Mouse (Mus musculus): Measurements from ENCODE around the gene Rnf17.

Gene Rnf17

DNA sequence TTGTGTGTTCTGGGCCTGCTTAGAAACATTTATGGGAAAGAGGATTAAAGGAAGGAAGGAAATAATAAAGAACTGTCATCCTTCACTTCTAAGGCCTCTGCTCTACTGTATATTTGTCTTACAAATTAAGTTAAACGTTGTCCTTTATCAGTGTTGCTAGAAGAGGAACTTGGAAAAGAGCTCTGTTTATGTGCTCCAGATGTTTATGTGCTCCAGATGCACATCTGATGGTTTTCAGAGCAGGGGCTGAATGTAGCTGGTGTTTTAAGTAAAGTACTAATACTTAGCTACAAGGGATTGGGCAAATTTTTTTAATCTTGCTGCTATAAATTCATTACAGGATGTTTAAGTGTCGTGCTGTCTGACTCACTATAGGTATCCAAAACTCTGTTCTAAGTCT is 59.7 kb downstream of the Rnf17 start:
- POLR2A ChIA-PET: interaction anchor here in 1 of 4 experiments (0.7 kb wide), 1 partner anchor 22 kb away, joined by 3 read pairs; no protein-coding TSS in a partner anchor

DNA sequence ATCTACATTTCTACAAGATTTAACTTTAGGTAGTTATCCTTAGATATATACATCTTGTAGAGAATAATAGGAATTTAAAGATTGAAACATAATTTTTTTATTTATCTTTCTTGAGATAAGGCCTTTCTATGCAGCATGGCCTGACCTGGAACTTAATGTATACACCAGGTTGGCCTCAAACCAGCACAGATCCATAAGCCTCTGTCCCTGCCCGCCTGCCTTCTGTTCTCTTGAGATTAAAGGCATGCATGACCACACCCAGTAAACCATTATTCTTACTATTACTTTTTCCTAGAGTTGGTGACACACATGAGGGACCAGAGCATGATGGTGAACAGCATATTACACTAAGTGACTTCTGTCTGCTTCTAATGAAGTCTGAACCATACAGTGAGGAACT is 60.3 kb downstream of the Rnf17 start:
- POLR2A ChIA-PET: no interaction called here
- CTCF ChIA-PET: no interaction called here

More for the DNA sequence above, 59.7 kb downstream of the Rnf17 start:
- CTCF ChIA-PET: interaction anchor here in 1 of 4 experiments (0.5 kb wide), 1 partner anchor 13 kb away, joined by 3 read pairs; no protein-coding TSS in a partner anchor

GRCm38 (mm10) chr14:56468145-56468544 is 65.8 kb downstream of the Rnf17 start:
- CTCF ChIA-PET: interaction anchor here in 2 of 4 experiments (0.6 to 2.1 kb wide), 3 partner anchors 93 to 154 kb away, joined by 3 to 7 read pairs (median 4); no protein-coding TSS in a partner anchor
- POLR2A ChIA-PET: no interaction called here

GRCm38 (mm10) chr14:56489806-56490205 is 87.4 kb downstream of the Rnf17 start:
- ChIA-PET POLR2A (interaction anchor here in 2 of 4 experiments (0.6 to 1.2 kb wide), 2 partner anchors 9 to 12 kb away, joined by 3 read pairs; no protein-coding TSS in a partner anchor), CTCF (interaction anchor here in 2 of 4 experiments (0.6 kb wide), 3 partner anchors 22 to 200 kb away, joined by 3 to 5 read pairs (median 3); no protein-coding TSS in a partner anchor)

- CTCF ChIA-PET: no interaction called here
These were observed 100.0 kb downstream of the Rnf17 start for GRCm38 (mm10) chr14:56502407-56502806.

DNA sequence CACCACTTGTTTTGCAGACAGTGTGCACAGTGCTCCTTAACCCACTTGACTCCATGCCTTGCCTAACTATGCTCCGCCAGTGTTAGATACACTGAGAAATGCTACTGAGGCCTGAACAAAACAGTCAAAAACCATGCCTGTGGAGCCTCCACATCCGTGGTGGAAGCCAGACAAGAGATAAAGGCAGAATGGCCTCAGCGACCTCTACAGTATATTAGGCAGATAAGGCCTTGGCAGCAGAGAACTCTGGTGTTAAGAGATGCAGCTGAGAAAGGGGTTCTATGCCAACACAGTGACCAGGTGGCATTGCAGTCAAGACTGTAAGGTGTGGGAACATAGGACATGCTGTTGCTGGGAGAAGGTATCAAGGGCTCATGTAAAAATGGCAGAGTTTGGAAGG is 104.4 kb downstream of the Rnf17 start:
- CTCF ChIA-PET: no interaction called here
- POLR2A ChIA-PET: no interaction called here

More at GRCm38 (mm10) chr14:56502407-56502806, 100.0 kb downstream of the Rnf17 start:
- POLR2A ChIA-PET: no interaction called here

DNA sequence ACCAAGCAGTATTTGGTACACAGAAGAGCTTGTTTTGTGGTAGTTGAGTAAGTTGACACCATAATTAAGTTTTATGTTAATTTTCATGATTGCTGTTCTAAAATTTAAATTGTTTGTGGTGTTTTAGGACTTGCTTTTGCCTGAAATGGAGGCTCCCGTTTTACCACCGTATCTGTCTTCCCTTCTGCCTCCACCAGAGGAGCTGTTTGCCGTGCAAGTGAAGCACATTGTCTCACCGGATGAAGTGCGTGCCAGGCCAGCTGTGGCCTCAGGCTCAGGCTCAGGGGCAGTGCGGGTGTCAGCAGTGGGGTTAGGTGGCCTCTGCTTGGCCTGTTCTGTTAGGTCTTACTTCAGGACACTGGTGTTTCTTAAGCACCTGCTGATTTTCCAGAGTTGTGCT is 109.7 kb downstream of the Rnf17 start:
- CTCF ChIA-PET: interaction anchor here (0.6 to 1.1 kb wide), 11 partner anchors 11 to 372 kb away, joined by 3 to 6 read pairs (median 3); no protein-coding TSS in a partner anchor
- POLR2A ChIA-PET: interaction anchor here in 1 of 4 experiments (1.0 kb wide), 1 partner anchor 59 kb away, joined by 3 read pairs; no protein-coding TSS in a partner anchor

DNA sequence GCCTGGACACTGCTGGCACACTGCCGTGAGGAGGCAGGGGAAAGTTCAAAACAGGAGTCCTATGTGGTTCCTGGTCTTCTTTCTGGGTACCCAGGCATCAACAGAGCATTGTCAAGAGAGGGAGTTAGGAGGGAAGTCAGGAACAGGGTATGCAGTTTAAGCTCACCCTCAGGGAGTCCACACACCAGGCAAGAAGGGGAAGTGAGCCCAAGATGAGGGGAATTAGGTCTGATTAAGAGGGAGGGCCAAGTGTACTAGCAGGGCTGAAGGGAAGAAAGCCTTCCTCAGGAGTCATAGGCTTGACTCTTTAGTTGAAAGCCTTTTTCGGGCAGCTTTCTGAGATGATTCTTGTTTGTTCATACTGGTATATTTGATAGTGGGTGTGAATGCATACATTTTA is 112.4 kb downstream of the Rnf17 start:
- CTCF ChIA-PET: interaction anchor here in 1 of 4 experiments (0.6 kb wide), 1 partner anchor 278 kb away, joined by 3 read pairs; no protein-coding TSS in a partner anchor
- POLR2A ChIA-PET: interaction anchor here in 1 of 4 experiments (1.0 kb wide), 1 partner anchor 19 kb away, joined by 3 read pairs; no protein-coding TSS in a partner anchor

DNA sequence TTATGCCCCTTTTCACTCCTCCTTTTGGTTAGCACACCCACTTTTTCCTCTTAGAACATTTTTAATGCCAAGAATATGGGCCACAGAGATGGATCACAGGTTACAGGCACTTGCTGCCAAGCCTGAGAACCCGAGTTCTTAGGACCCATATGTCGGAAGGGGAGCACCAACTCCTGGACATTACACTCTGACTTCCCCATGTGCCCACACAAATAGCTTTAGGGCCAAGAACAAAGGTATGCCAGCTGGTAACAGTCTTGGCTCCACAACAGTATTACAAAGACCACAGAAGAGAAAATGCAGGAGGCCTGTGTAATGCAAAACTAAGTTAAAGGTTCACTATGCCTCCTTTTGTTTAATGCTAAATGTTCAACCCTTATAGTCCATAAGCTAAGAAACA is 128.4 kb downstream of the Rnf17 start:
- ChIA-PET CTCF (interaction anchor here in 1 of 4 experiments (0.9 kb wide), 1 partner anchor 179 kb away, joined by 3 read pairs; no protein-coding TSS in a partner anchor), POLR2A (interaction anchor here in 1 of 4 experiments (0.7 kb wide), 1 partner anchor 45 kb away, joined by 3 read pairs; no protein-coding TSS in a partner anchor)

- POLR2A ChIA-PET: interaction anchor here in 1 of 4 experiments (0.6 kb wide), 1 partner anchor 14 kb away, joined by 3 read pairs; no protein-coding TSS in a partner anchor
- CTCF ChIA-PET: interaction anchor here in 1 of 4 experiments (0.6 kb wide), 1 partner anchor 194 kb away, joined by 5 read pairs; no protein-coding TSS in a partner anchor
These were observed 142.6 kb downstream of the Rnf17 start for GRCm38 (mm10) chr14:56544946-56545345.

DNA sequence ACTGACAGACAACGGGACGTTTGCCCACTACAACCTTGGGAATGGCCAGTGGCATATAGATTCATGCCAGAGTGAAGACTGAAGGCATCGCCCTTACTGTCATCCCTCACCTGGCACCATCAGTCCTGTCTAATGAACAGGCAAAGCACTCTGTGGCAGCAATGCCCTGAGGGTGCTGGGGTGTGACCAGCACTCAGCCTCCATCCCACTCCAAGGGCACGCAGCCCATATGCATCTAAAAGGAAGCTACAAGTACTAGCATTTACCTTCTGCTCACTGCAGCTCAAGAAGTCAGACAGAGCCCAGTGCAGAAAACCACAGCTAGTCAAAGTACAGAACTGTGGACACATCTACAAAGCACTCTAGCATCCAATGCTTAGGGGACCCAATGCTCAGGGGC is 143.1 kb downstream of the Rnf17 start:
- POLR2A ChIA-PET: interaction anchor here in 1 of 4 experiments (0.6 kb wide), 1 partner anchor 13 kb away, joined by 3 read pairs; no protein-coding TSS in a partner anchor

DNA sequence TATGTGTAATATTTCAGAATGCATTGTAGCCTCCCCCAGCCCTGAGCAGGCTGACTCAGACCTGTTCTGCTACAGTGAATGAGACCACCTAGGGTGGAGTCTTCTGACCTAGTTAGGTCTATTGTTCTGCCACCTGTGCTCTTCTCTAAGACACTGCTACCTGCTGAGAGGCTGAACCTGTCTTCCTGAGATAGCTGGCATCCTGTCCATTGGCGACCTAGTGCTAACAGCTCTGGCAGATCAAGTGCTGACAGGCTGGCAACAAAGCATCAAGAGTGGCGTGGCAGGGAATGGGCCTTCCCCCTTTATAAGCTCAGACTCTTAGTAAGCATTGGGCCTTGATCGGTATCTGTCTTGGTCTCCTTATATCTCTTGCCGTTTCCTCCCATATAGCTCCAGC is 148.6 kb downstream of the Rnf17 start:
- POLR2A ChIA-PET: interaction anchor here in 2 of 4 experiments (1.1 to 1.6 kb wide), 2 partner anchors 20 to 21 kb away, joined by 3 to 7 read pairs; no protein-coding TSS in a partner anchor
- CTCF ChIA-PET: no interaction called here

More for the DNA sequence above, 143.1 kb downstream of the Rnf17 start:
- CTCF ChIA-PET: interaction anchor here in 1 of 4 experiments (0.6 kb wide), 1 partner anchor 194 kb away, joined by 5 read pairs; no protein-coding TSS in a partner anchor

DNA sequence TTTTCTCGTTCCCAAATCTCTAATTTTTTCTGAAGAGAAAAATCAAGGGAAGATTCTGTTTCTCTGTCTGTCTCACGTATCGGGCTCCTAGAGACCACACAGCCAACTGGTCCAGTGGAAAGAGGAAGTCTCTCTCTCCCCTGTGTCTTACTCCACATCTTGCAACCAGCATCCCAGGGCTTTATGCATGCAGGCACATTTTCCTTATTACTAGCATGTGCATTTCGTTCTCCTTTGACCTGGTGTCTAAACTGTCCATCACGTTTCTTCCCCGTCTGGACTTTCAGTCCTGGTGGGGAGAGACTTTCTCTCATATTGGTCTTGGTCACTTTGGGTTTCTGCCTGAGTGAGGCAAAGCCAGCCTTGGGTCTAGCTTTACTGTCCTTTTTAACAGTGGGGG is 150.5 kb downstream of the Rnf17 start:
- CTCF ChIA-PET: no interaction called here
- POLR2A ChIA-PET: no interaction called here

DNA sequence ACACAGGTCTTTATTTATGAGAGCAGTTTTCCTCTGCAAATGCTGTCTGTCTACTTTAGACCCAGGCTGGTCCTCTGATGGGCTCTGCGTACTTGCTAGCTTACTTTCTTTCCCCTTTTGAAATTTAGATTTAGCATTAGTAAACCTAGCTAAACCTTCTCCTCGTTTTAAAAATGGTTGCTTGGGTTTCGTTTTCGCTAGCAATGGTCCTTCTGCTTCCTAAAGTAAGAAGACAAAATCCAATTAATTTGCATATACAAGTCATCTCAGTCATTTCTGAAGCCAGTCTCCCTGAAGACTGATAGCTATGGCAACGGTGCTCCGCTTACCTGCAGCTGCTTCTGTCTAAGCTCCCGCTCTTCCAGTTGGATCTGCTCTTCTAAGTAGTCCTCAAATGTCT is 150.9 kb downstream of the Rnf17 start:
- ChIA-PET CTCF (no interaction called here), POLR2A (interaction anchor here in 1 of 4 experiments (1.3 kb wide), 1 partner anchor 18 kb away, joined by 5 read pairs; no protein-coding TSS in a partner anchor)

DNA sequence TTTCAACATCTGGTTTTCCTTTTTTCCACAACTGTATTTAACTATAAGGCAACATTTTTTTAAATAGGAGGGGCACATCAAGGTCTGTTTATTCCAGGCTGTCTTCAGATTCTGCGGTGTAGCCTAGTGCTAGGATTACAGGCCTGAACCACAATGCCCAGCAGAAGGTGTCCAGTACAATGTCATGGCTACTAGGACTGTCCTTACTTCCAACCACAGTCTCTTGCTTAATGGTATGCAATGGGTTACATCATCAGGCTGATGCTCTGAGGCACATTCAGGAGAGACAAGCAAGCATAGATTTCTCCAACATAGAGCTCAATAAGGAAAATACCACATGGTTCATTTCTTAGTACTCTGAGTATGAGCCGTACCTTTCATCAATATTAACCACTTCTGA is 152.3 kb downstream of the Rnf17 start:
- ChIA-PET CTCF (no interaction called here), POLR2A (interaction anchor here in 1 of 4 experiments (1.3 kb wide), 1 partner anchor 17 kb away, joined by 5 read pairs; no protein-coding TSS in a partner anchor)

DNA sequence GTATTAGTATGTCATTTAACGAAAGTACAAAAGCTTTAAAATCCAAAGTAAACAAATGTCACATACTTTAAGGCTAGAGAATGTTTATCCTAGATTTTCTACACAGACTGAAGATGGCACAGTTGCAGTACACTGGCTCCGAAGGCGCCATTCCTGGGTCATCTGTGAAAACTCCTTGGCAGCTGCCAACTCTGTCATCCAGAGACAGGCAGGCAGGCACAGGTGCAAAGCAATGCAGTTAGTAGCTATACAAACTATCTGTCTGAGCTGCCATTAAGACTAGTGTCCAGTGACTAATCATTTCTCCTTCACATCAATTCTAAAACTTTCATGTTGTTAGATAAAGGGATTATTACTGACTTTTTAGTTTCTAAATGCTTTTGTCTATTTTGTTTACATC is 156.8 kb downstream of the Rnf17 start:
- ChIA-PET CTCF (interaction anchor here in 1 of 4 experiments (0.7 kb wide), 1 partner anchor 183 kb away, joined by 3 read pairs; no protein-coding TSS in a partner anchor), POLR2A (interaction anchor here (0.6 to 3.1 kb wide), 5 partner anchors 12 to 206 kb away, joined by 3 to 14 read pairs (median 3); no protein-coding TSS in a partner anchor)

GRCm38 (mm10) chr14:56567476-56567875 is 165.1 kb downstream of the Rnf17 start:
- POLR2A ChIA-PET: no interaction called here
- CTCF ChIA-PET: interaction anchor here in 1 of 4 experiments (0.6 kb wide), 1 partner anchor 18 kb away, joined by 3 read pairs; no protein-coding TSS in a partner anchor

- POLR2A ChIA-PET: interaction anchor here in 1 of 4 experiments (1.0 kb wide), 1 partner anchor 18 kb away, joined by 3 read pairs; no protein-coding TSS in a partner anchor
These were observed 166.7 kb downstream of the Rnf17 start for GRCm38 (mm10) chr14:56569041-56569440.

DNA sequence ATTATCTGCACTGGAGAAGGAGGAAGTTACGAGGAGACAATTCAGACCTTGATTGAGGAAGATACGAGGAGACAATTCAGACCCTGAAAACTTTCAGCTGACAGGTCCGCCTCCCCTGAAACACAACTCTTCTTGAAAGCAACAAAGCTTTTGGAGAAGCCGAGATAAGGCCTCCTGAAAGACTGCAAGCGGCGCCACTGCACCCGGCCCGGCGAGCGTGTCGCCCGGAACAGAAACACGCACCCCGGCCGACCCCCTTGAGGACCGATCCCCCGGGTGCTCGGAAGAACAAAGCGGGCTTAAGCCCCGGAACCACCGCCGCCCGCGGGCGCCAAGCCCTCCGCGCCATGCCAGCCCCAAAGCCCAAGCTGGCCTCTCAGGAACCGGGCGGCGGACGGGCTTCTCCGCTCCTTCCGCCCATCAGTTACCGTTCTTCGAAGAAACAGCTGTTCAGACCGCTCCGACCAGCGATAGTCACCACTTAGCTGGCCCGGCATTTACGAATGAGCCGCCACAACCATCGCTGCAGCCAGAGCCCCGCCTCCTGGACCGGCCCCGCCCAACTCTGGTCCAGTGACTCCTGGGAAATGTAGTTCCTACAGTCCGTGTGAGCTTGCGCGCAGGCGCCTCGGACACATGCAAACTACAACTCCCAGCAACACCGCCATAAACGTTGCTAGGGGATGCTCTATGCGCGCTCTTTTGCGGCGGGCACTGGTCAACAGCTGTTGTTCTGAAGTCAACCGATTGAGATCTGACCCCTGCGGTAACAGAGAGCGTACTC is 169.1 kb downstream of the Rnf17 start:
- CTCF ChIA-PET: interaction anchor here in 3 of 4 experiments (1.0 to 1.5 kb wide), 3 partner anchors 28 to 532 kb away, joined by 3 to 4 read pairs (median 4); no protein-coding TSS in a partner anchor
- POLR2A ChIA-PET: interaction anchor here (0.6 to 2.3 kb wide), 22 partner anchors 8 to 277 kb away, joined by 3 to 14 read pairs (median 3); partner anchors contain the start of gene Mphosph8 (in 3 of the 4)

More at GRCm38 (mm10) chr14:56569041-56569440, 166.7 kb downstream of the Rnf17 start:
- CTCF ChIA-PET: interaction anchor here in 1 of 4 experiments (0.5 kb wide), 1 partner anchor 138 kb away, joined by 3 read pairs; no protein-coding TSS in a partner anchor

All from embryonic stem cell, embryonic (primary cell).